Mouse (Mus musculus): ENCODE results near the gene Il1rap.
A peak's percentile ranks its signal among the peaks of the same experiment; 100 is the strongest.

Gene Il1rap

GRCm38 (mm10) chr16:26612499-26613220, 31.2 kb downstream of the Il1rap start:
- peak in 1 of 2 experiments; percentile 24 for DNase-seq (ENCODE audit: low spot score in 2 of 2)

- DNase-seq (ENCODE audit: low spot score in 2 of 2): no peak
Measured at GRCm38 (mm10) chr16:26623141-26623540, 41.6 kb downstream of the Il1rap start.

- DNase-seq (ENCODE audit: low spot score in 2 of 2): no peak
Measured at GRCm38 (mm10) chr16:26626065-26626464, 44.6 kb downstream of the Il1rap start.

GRCm38 (mm10) chr16:26634800-26635199, 53.3 kb downstream of the Il1rap start:
- DNase-seq (ENCODE audit: low spot score in 2 of 2): peak in 1 of 2 experiments; percentile 22

GRCm38 (mm10) chr16:26643077-26643476, 61.6 kb downstream of the Il1rap start:
- DNase-seq (ENCODE audit: low spot score in 2 of 2): no peak

- DNase-seq (ENCODE audit: low spot score in 2 of 2): no peak
Measured at GRCm38 (mm10) chr16:26646066-26646465, 64.6 kb downstream of the Il1rap start.

GRCm38 (mm10) chr16:26647036-26647435, 65.5 kb downstream of the Il1rap start:
- DNase-seq (ENCODE audit: low spot score in 2 of 2): no peak

GRCm38 (mm10) chr16:26662722-26663436, 81.4 kb downstream of the Il1rap start:
- peak in 1 of 2 experiments; percentile 18 for DNase-seq (ENCODE audit: low spot score in 2 of 2)

GRCm38 (mm10) chr16:26666401-26666800, 84.9 kb downstream of the Il1rap start:
- no peak for DNase-seq (ENCODE audit: low spot score in 2 of 2)

- no peak for DNase-seq (ENCODE audit: low spot score in 2 of 2)
Measured at GRCm38 (mm10) chr16:26669081-26669480, 87.6 kb downstream of the Il1rap start.

- no peak for DNase-seq (ENCODE audit: low spot score in 2 of 2)
Measured at GRCm38 (mm10) chr16:26680381-26680780, 98.9 kb downstream of the Il1rap start.

GRCm38 (mm10) chr16:26689771-26690170, 108.3 kb downstream of the Il1rap start:
- no peak for DNase-seq (ENCODE audit: low spot score in 2 of 2)

- no peak for DNase-seq (ENCODE audit: low spot score in 2 of 2)
Measured at GRCm38 (mm10) chr16:26691294-26691693, 109.8 kb downstream of the Il1rap start.

GRCm38 (mm10) chr16:26698076-26698475, 116.6 kb downstream of the Il1rap start:
- no peak for DNase-seq (ENCODE audit: low spot score in 2 of 2)

GRCm38 (mm10) chr16:26700440-26701103, 119.1 kb downstream of the Il1rap start:
- no peak for DNase-seq (ENCODE audit: low spot score in 2 of 2)

- DNase-seq (ENCODE audit: low spot score in 2 of 2): no peak
Measured at GRCm38 (mm10) chr16:26705658-26706371, 124.3 kb downstream of the Il1rap start.

GRCm38 (mm10) chr16:26706503-26706902, 125.0 kb downstream of the Il1rap start:
- no peak for DNase-seq (ENCODE audit: low spot score in 2 of 2)

- peak; percentile 42 for DNase-seq (ENCODE audit: low spot score in 2 of 2)
Measured at GRCm38 (mm10) chr16:26710922-26711321, 129.4 kb downstream of the Il1rap start.

- no peak for DNase-seq (ENCODE audit: low spot score in 2 of 2)
Measured at GRCm38 (mm10) chr16:26713538-26714316, 132.2 kb downstream of the Il1rap start.

- no peak for DNase-seq (ENCODE audit: low spot score in 2 of 2)
Measured at GRCm38 (mm10) chr16:26722464-26722863, 141.0 kb downstream of the Il1rap start.
